18 mouse cellular contexts compared by ENCODE assay signal in the genomic region with DNA sequence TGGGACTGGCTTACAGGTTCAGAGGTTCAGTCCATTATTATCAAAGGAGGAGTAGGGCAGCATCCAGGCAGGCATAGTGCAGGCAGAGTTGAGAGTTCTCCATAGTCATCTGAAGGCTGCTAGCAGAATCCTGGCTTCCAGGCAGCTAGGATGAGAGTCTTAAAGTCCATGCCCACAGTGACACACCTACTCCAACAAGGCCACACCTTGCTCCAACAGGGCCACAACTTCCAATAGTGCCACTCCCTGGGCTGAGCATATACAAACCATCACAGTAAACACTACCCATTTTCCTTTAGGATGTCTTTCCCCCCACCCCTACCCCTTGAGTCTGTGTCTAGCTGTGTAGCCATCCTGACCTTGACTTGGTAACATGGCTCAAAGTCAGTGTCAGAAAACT.
"Had no signal": no experiment of that assay in that cellular context is flagged by ENCODE, and none has a peak within 500 bp of the region (broad histone marks: within the 10 kb centered on the region; RNA-seq: fewer than 3 reads in every experiment).

No protein-coding gene starts in this region.

- H3K4me3 ChIP-seq: midbrain, embryonic 10.5 days; midbrain, embryonic 13.5 days; midbrain, embryonic 15.5 days; neural tube, embryonic 13.5 days; neural tube, embryonic 15.5 days; stomach, embryonic 15.5 days had no signal

- DNase-seq: lung, adult 18-20 months; lung, embryonic 14.5 days; lung, postnatal 10 days; lung, postnatal 4 days; retina, postnatal 1 day; right cerebral cortex, adult 18-20 months; right cerebral cortex, postnatal 25 days; right cerebral cortex, postnatal 4 days; thymus, adult 2 months; thymus, postnatal 25 days; thymus, postnatal 4 days had no signal

- ATAC-seq: midbrain, embryonic 13.5 days; midbrain, embryonic 15.5 days had no signal

- H3K27me3 ChIP-seq: midbrain, embryonic 13.5 days; midbrain, embryonic 15.5 days; neural tube, embryonic 13.5 days; neural tube, embryonic 15.5 days; stomach, embryonic 15.5 days had no signal

- H3K9me3 ChIP-seq: midbrain, embryonic 10.5 days; midbrain, embryonic 13.5 days; midbrain, embryonic 15.5 days; neural tube, embryonic 13.5 days; neural tube, embryonic 15.5 days; stomach, embryonic 15.5 days had no signal

- H3K4me2 ChIP-seq: lung, embryonic 14.5 days; midbrain, embryonic 13.5 days; midbrain, embryonic 15.5 days; neural tube, embryonic 13.5 days; neural tube, embryonic 15.5 days; stomach, embryonic 15.5 days had no signal

- H3K27ac ChIP-seq: liver, embryonic 14.5 days; midbrain, embryonic 10.5 days; midbrain, embryonic 13.5 days; midbrain, embryonic 15.5 days; neural tube, embryonic 13.5 days; neural tube, embryonic 15.5 days; stomach, embryonic 15.5 days had no signal

- H3K36me3 ChIP-seq: midbrain, embryonic 10.5 days; midbrain, embryonic 13.5 days; midbrain, embryonic 15.5 days; neural tube, embryonic 13.5 days; neural tube, embryonic 15.5 days; stomach, embryonic 15.5 days had no signal

- H3K9ac ChIP-seq: liver, embryonic 14.5 days; lung, embryonic 14.5 days; midbrain, embryonic 13.5 days; midbrain, embryonic 15.5 days; neural tube, embryonic 13.5 days; neural tube, embryonic 15.5 days; stomach, embryonic 15.5 days had no signal

- H3K4me1 ChIP-seq: midbrain, embryonic 10.5 days; midbrain, embryonic 13.5 days; midbrain, embryonic 15.5 days; neural tube, embryonic 13.5 days; neural tube, embryonic 15.5 days; stomach, embryonic 15.5 days had no signal
